30 mouse cellular contexts compared by ENCODE assay signal in genomic region chr3:58895131-58895530, GRCm38 (mm10). TPM values are rescaled to one million over a fixed set of nuclear protein-coding genes. Genes with fewer than 3 reads are reported as not detected.
"Had no signal": no experiment of that assay in that cellular context is flagged by ENCODE, and none has a peak within 500 bp of the region (broad histone marks: within the 10 kb centered on the region; RNA-seq: fewer than 3 reads in every experiment).

No protein-coding gene starts in this region.

- H3K9me3 ChIP-seq: heart, embryonic 10.5 days; heart, embryonic 12.5 days; hindbrain, embryonic 10.5 days; hindbrain, embryonic 12.5 days; intestine, embryonic 15.5 days; limb, embryonic 13.5 days; limb, embryonic 15.5 days; liver, embryonic 12.5 days had no signal

- H3K4me2 ChIP-seq: heart, embryonic 12.5 days; hindbrain, embryonic 12.5 days; hindbrain, embryonic 14.5 days; intestine, embryonic 15.5 days; limb, embryonic 13.5 days; limb, embryonic 15.5 days; liver, embryonic 12.5 days had no signal

- H3K4me3 ChIP-seq: gastrocnemius, adult 2 months; heart, adult 2 months; heart, embryonic 10.5 days; heart, embryonic 12.5 days; hindbrain, embryonic 10.5 days; hindbrain, embryonic 12.5 days; intestine, embryonic 15.5 days; limb, embryonic 13.5 days; limb, embryonic 15.5 days; liver, embryonic 12.5 days had no signal

- H3K9ac ChIP-seq: heart, embryonic 12.5 days; hindbrain, embryonic 12.5 days; hindbrain, embryonic 14.5 days; intestine, embryonic 15.5 days; limb, embryonic 13.5 days; limb, embryonic 15.5 days; liver, embryonic 12.5 days; liver, embryonic 14.5 days had no signal

- H3K4me1 ChIP-seq: heart, embryonic 10.5 days; heart, embryonic 12.5 days; hindbrain, embryonic 12.5 days; intestine, embryonic 15.5 days; limb, embryonic 13.5 days; limb, embryonic 15.5 days; liver, embryonic 12.5 days had no signal

- ATAC-seq: hindbrain, embryonic 16.5 days; inflammation-experienced regulatory T-cells, adult 6 months; intestine, embryonic 15.5 days; intestine, postnatal 0 days; liver, embryonic 12.5 days had no signal

- DNase-seq: gastrocnemius, adult 2 months; gastrocnemius, postnatal 10 days; gastrocnemius, postnatal 25 days; heart, adult 11 months; heart, adult 2 months; heart, postnatal 10 days; heart, postnatal 4 days; kidney, adult 18-20 months; kidney, adult 8-10 months; kidney, postnatal 10 days; kidney, postnatal 36 days; layer of hippocampus, adult 9-11 months; layer of hippocampus, postnatal 36 days; left cerebral cortex, postnatal 4 days had no signal

- H3K27ac ChIP-seq: gastrocnemius, adult 2 months; heart, adult 2 months; heart, embryonic 10.5 days; hindbrain, embryonic 10.5 days; hindbrain, embryonic 12.5 days; hindbrain, embryonic 14.5 days; intestine, embryonic 15.5 days; limb, embryonic 13.5 days; limb, embryonic 15.5 days; liver, embryonic 12.5 days; liver, embryonic 14.5 days had no signal

- H3K27me3 ChIP-seq: heart, embryonic 12.5 days; hindbrain, embryonic 12.5 days; intestine, embryonic 15.5 days; limb, embryonic 13.5 days; limb, embryonic 15.5 days; liver, embryonic 12.5 days had no signal

- H3K36me3 ChIP-seq: heart, embryonic 10.5 days; heart, embryonic 12.5 days; hindbrain, embryonic 10.5 days; hindbrain, embryonic 12.5 days; intestine, embryonic 15.5 days; limb, embryonic 13.5 days; limb, embryonic 15.5 days; liver, embryonic 12.5 days had no signal

RNA-seq across cellular contexts. Expression of gene Clrn1, which starts 10.0 kb away (rescaled TPM):
- polyA plus RNA-seq: heart, adult 2 months; heart, embryonic 12.5 days; heart, embryonic 14.5 days; inflammation-experienced regulatory T-cells, adult 6 months; intestine, embryonic 15.5 days; intestine, postnatal 0 days; large intestine, adult 2 months; liver, adult 2 months; liver, embryonic 12.5 days; liver, embryonic 14.5 days had no signal
